Mouse (Mus musculus) MN1 (cell line): ENCODE results near the gene Scn10a.

Source experiments
- DNase-seq: peaks from one replicate; pipeline ENCODE4 v3.0.0-alpha.2; 2016; ENCODE audit warnings: low spot score

Scn10a gene

GRCm38 (mm10) chr9:119719222-119719621 lies at the start of gene Scn10a:
Gene Scn10a (minus strand): TSS chr9:119719322.
- no peak for DNase-seq

- DNase-seq: no peak
These were observed 49.5 kb upstream of the Scn10a start for GRCm38 (mm10) chr9:119768585-119768984.

- DNase-seq: no peak
These were observed 41.1 kb upstream of the Scn10a start for GRCm38 (mm10) chr9:119760226-119760625.

GRCm38 (mm10) chr9:119759457-119759856 lies 40.3 kb upstream of the Scn10a start:
- no peak for DNase-seq

- DNase-seq: peak; percentile 41
These were observed 32.4 kb upstream of the Scn10a start for GRCm38 (mm10) chr9:119751507-119751906.

- no peak for DNase-seq
These were observed 30.0 kb upstream of the Scn10a start for GRCm38 (mm10) chr9:119749112-119749511.

GRCm38 (mm10) chr9:119743900-119744299 lies 24.8 kb upstream of the Scn10a start:
- DNase-seq: no peak

- DNase-seq: no peak
These were observed 24.2 kb upstream of the Scn10a start for GRCm38 (mm10) chr9:119743312-119743711.

- DNase-seq: no peak
These were observed 22.1 kb upstream of the Scn10a start for GRCm38 (mm10) chr9:119741101-119741786.

- no peak for DNase-seq
These were observed 9.4 kb upstream of the Scn10a start for GRCm38 (mm10) chr9:119728412-119729097.

- no peak for DNase-seq
These were observed 7.9 kb upstream of the Scn10a start for GRCm38 (mm10) chr9:119726990-119727389.

GRCm38 (mm10) chr9:119725293-119725862 lies 6.3 kb upstream of the Scn10a start:
- DNase-seq: no peak

- DNase-seq: no peak
These were observed 12.4 kb downstream of the Scn10a start for GRCm38 (mm10) chr9:119706700-119707099.

- no peak for DNase-seq
These were observed 27.6 kb downstream of the Scn10a start for GRCm38 (mm10) chr9:119691505-119691904.

- DNase-seq: no peak
These were observed 28.1 kb downstream of the Scn10a start for GRCm38 (mm10) chr9:119691001-119691400.

- no peak for DNase-seq
These were observed 31.2 kb downstream of the Scn10a start for GRCm38 (mm10) chr9:119687893-119688292.

- DNase-seq: no peak
These were observed 32.9 kb downstream of the Scn10a start for GRCm38 (mm10) chr9:119686187-119686586.

GRCm38 (mm10) chr9:119680896-119681295 lies 38.2 kb downstream of the Scn10a start:
- DNase-seq: no peak

- no peak for DNase-seq
These were observed 55.0 kb downstream of the Scn10a start for GRCm38 (mm10) chr9:119664109-119664508.

GRCm38 (mm10) chr9:119656111-119656510 lies 63.0 kb downstream of the Scn10a start:
- no peak for DNase-seq

- no peak for DNase-seq
These were observed 65.4 kb downstream of the Scn10a start for GRCm38 (mm10) chr9:119653758-119654157.

GRCm38 (mm10) chr9:119646942-119647547 lies 72.1 kb downstream of the Scn10a start:
- no peak for DNase-seq

- peak; percentile 24 for DNase-seq
These were observed 77.1 kb downstream of the Scn10a start for GRCm38 (mm10) chr9:119641985-119642384.
